Mouse (Mus musculus): ENCODE measurements around the gene Gm21970.

DNA sequence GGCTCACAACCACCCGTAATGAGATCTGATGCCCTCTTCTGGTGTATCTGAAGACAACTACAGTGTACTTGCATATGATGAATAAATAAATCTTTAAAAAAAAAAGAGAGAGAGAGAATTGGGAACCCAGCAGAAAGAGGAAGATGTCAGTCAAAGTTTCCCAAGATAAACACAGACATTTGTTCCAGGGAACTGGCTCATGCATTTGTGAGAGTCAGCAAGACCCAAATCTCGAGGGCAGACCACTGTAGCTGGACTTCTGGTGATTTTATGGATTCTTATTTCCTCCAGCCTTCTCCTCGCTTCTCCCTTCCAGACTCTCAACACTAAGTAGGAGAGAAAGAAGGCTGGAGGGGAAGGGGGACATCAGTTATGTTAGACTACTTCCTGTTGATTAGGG is 46.6 kb downstream of the Gm21970 start:
- no peak for TF ChIP-seq E2F4 (IDR thresholded peaks at IDR 0.05; ENCODE audit: insufficient read depth)
- TF ChIP-seq POLR2A (IDR thresholded peaks at IDR 0.05; ENCODE audit: insufficient read length, low read depth) = no peak
- TF ChIP-seq REST (IDR thresholded peaks at IDR 0.05; ENCODE audit: insufficient read depth, insufficient read length) = no peak
- no peak for TF ChIP-seq TCF12 (IDR thresholded peaks at IDR 0.05; ENCODE audit: insufficient read depth, poor library complexity, severe bottlenecking)
- no peak for TF ChIP-seq USF1 (IDR thresholded peaks at IDR 0.05; ENCODE audit: low read depth)
- TF ChIP-seq MAX (IDR thresholded peaks at IDR 0.05; ENCODE audit: low read depth) = no peak
- TF ChIP-seq SRF (IDR thresholded peaks at IDR 0.05; ENCODE audit: control insufficient read depth, insufficient read length, low read depth) = no peak
- TF ChIP-seq MYOD1 (IDR thresholded peaks at IDR 0.05; ENCODE audit: control insufficient read depth in 1 of 3, insufficient read length in 2 of 3, low read depth in 2 of 3) = no peak
- TF ChIP-seq CEBPB (IDR thresholded peaks at IDR 0.05; ENCODE audit: insufficient read depth, poor library complexity, severe bottlenecking) = no peak
- no peak for TF ChIP-seq MYOG (IDR thresholded peaks at IDR 0.05; ENCODE audit: control insufficient read depth in 1 of 3, insufficient read depth in 1 of 3, insufficient read length in 2 of 3, low read depth in 2 of 3)
- no peak for TF ChIP-seq POLR2AphosphoS2 (IDR thresholded peaks at IDR 0.05; ENCODE audit: insufficient read length, low read depth)
- no peak for TF ChIP-seq TCF3 (IDR thresholded peaks at IDR 0.05; ENCODE audit: insufficient read length, low read depth)
